Mouse (Mus musculus) embryo, embryonic 11 days (tissue): ENCODE data around the gene Mllt11.
A peak's percentile ranks its signal among the peaks of the same experiment; 100 is the strongest.

Experiments used
- DNase-seq: peaks from one replicate; pipeline ENCODE4 v3.0.0-alpha.2; 2015

The Mllt11 gene

GRCm38 (mm10) chr3:95231298-95232221, at the start of gene Mllt11:
TSS of gene Mllt11 (minus strand) at chr3:95232171.
- no peak for DNase-seq

- peak; percentile 99 for DNase-seq
These were observed 49.5 kb upstream of the Mllt11 start, which contains the start of the genes Mindy1 and Prune1 for GRCm38 (mm10) chr3:95281216-95282126. TSS of gene Mindy1 (plus strand) at chr3:95281345. TSS of gene Prune1 (minus strand) at chr3:95282076.

- DNase-seq = peak; percentile 36
These were observed 48.8 kb upstream of the Mllt11 start for GRCm38 (mm10) chr3:95280747-95281146.

GRCm38 (mm10) chr3:95277149-95277551, 45.2 kb upstream of the Mllt11 start:
- DNase-seq = no peak

GRCm38 (mm10) chr3:95276428-95276934, 44.5 kb upstream of the Mllt11 start:
- DNase-seq = no peak

- DNase-seq = no peak
These were observed 43.2 kb upstream of the Mllt11 start for GRCm38 (mm10) chr3:95275161-95275560.

- no peak for DNase-seq
These were observed 42.5 kb upstream of the Mllt11 start for GRCm38 (mm10) chr3:95274453-95274852.

- DNase-seq = no peak
These were observed 41.5 kb upstream of the Mllt11 start for GRCm38 (mm10) chr3:95273471-95273870.

GRCm38 (mm10) chr3:95270766-95271364, 38.9 kb upstream of the Mllt11 start:
- DNase-seq = no peak

- DNase-seq = no peak
These were observed 37.8 kb upstream of the Mllt11 start for GRCm38 (mm10) chr3:95269789-95270188.

- no peak for DNase-seq
These were observed 35.9 kb upstream of the Mllt11 start for GRCm38 (mm10) chr3:95267855-95268254.

- no peak for DNase-seq
These were observed 34.1 kb upstream of the Mllt11 start for GRCm38 (mm10) chr3:95266052-95266451.

- DNase-seq = no peak
These were observed 32.8 kb upstream of the Mllt11 start for GRCm38 (mm10) chr3:95264724-95265123.

- DNase-seq = peak; percentile 80
These were observed 31.2 kb upstream of the Mllt11 start for GRCm38 (mm10) chr3:95263089-95263739.

- DNase-seq = no peak
These were observed 30.0 kb upstream of the Mllt11 start for GRCm38 (mm10) chr3:95261975-95262374.

GRCm38 (mm10) chr3:95256931-95257330, 25.0 kb upstream of the Mllt11 start:
- DNase-seq = no peak

GRCm38 (mm10) chr3:95250783-95251424, 18.9 kb upstream of the Mllt11 start, which contains the start of gene Bnipl:
TSS of gene Bnipl (minus strand) at chr3:95251193.
- DNase-seq = no peak

GRCm38 (mm10) chr3:95250361-95250760, 18.4 kb upstream of the Mllt11 start:
- no peak for DNase-seq

- no peak for DNase-seq
These were observed 15.8 kb upstream of the Mllt11 start for GRCm38 (mm10) chr3:95247660-95248336.

- DNase-seq = no peak
These were observed 14.7 kb upstream of the Mllt11 start for GRCm38 (mm10) chr3:95246465-95247231.
